Mouse (Mus musculus) cerebellum, adult 9-11 months (tissue): Measurements from ENCODE around the gene Foxo3.

Experiments used
- DNase-seq: peaks from one replicate; pipeline ENCODE4 v3.0.0; 2022

Gene Foxo3

GRCm38 (mm10) chr10:42221996-42222395 is 54.6 kb downstream of the Foxo3 start:
- DNase-seq: no peak

GRCm38 (mm10) chr10:42221136-42221891 is 55.2 kb downstream of the Foxo3 start:
- no peak for DNase-seq

- no peak for DNase-seq
Observed at GRCm38 (mm10) chr10:42220418-42220952, 56.1 kb downstream of the Foxo3 start.

GRCm38 (mm10) chr10:42211407-42211806 is 65.1 kb downstream of the Foxo3 start:
- no peak for DNase-seq

- DNase-seq: no peak
Observed at GRCm38 (mm10) chr10:42210641-42211040, 65.9 kb downstream of the Foxo3 start.

- no peak for DNase-seq
Observed at GRCm38 (mm10) chr10:42209809-42210208, 66.7 kb downstream of the Foxo3 start.

- DNase-seq: no peak
Observed at GRCm38 (mm10) chr10:42207612-42208011, 68.9 kb downstream of the Foxo3 start.

GRCm38 (mm10) chr10:42204768-42205412 is 71.7 kb downstream of the Foxo3 start:
- no peak for DNase-seq

- DNase-seq: no peak
Observed at GRCm38 (mm10) chr10:42203321-42204155, 73.0 kb downstream of the Foxo3 start.

- DNase-seq: no peak
Observed at GRCm38 (mm10) chr10:42202561-42202960, 74.0 kb downstream of the Foxo3 start.

- no peak for DNase-seq
Observed at GRCm38 (mm10) chr10:42199472-42199871, 77.1 kb downstream of the Foxo3 start.

- no peak for DNase-seq
Observed at GRCm38 (mm10) chr10:42198682-42199081, 77.9 kb downstream of the Foxo3 start.

GRCm38 (mm10) chr10:42194784-42195183 is 81.8 kb downstream of the Foxo3 start:
- DNase-seq: no peak

- no peak for DNase-seq
Observed at GRCm38 (mm10) chr10:42193981-42194380, 82.6 kb downstream of the Foxo3 start.

- no peak for DNase-seq
Observed at GRCm38 (mm10) chr10:42192951-42193350, 83.6 kb downstream of the Foxo3 start.

GRCm38 (mm10) chr10:42189674-42190434 is 86.7 kb downstream of the Foxo3 start:
- DNase-seq: peak; percentile 81

- no peak for DNase-seq
Observed at GRCm38 (mm10) chr10:42189037-42189436, 87.5 kb downstream of the Foxo3 start.

GRCm38 (mm10) chr10:42188091-42188490 is 88.5 kb downstream of the Foxo3 start:
- no peak for DNase-seq

GRCm38 (mm10) chr10:42186941-42187401 is 89.6 kb downstream of the Foxo3 start:
- DNase-seq: peak; percentile 87

GRCm38 (mm10) chr10:42180333-42180732 is 96.2 kb downstream of the Foxo3 start:
- peak; percentile 8 for DNase-seq

GRCm38 (mm10) chr10:42178751-42179150 is 97.8 kb downstream of the Foxo3 start:
- DNase-seq: no peak
